Mouse (Mus musculus) limb, embryonic 13.5 days (tissue): ENCODE data around the gene Rgs6. TPM values are rescaled to one million over a fixed set of nuclear protein-coding genes. Genes with fewer than 3 reads are reported as not detected.

Experiments
- ATAC-seq: fragments of 200-750 bp; cut with Nextera tagmentation; 2 replicates; pipeline ENCODE4 v1.8.0; 2017; ENCODE audit warnings: low read depth, moderate number of reproducible peaks, moderate TSS enrichment; ENCODE audit not compliant: low FRiP score
- H3K27ac ChIP-seq: fragments of 300-500 bp; sonication (generic); 2 replicates; pipeline ENCODE4 v1.5.1; 2015; ENCODE audit warnings: inconsistent platforms, mild to moderate bottlenecking, moderate library complexity
- H3K27me3 ChIP-seq: fragments of 300-500 bp; sonication (generic); 2 replicates; pipeline ENCODE4 v1.6.1; 2015; ENCODE audit warnings: mild to moderate bottlenecking, inconsistent platforms
- H3K36me3 ChIP-seq: fragments of 300-500 bp; sonication (generic); 2 replicates; pipeline ENCODE4 v1.6.1; 2015; ENCODE audit warnings: inconsistent platforms, mild to moderate bottlenecking, moderate library complexity
- H3K4me1 ChIP-seq: fragments of 300-500 bp; sonication (generic); 2 replicates; pipeline ENCODE4 v1.6.1; 2015; ENCODE audit warnings: inconsistent platforms
- H3K4me2 ChIP-seq: fragments of 300-500 bp; sonication (generic); replicated peaks from 2 replicates; pipeline ENCODE4 v1.6.1; 2015; ENCODE audit warnings: inconsistent platforms, mild to moderate bottlenecking, moderate library complexity
- H3K4me3 ChIP-seq: fragments of 300-500 bp; sonication (generic); 2 replicates; pipeline ENCODE4 v1.5.1; 2015; ENCODE audit warnings: moderate library complexity, mild to moderate bottlenecking, inconsistent platforms
- H3K9ac ChIP-seq: fragments of 300-500 bp; sonication (generic); 2 replicates; pipeline ENCODE4 v1.6.1; 2015; ENCODE audit warnings: mild to moderate bottlenecking, inconsistent platforms
- H3K9me3 ChIP-seq: fragments of 300-500 bp; sonication (generic); 2 replicates; pipeline ENCODE4 v1.6.1; 2016; ENCODE audit warnings: inconsistent platforms
- WGBS: fragments of 180-500 bp; shearing (Covaris S2); methylation state at CpG from one replicate; pipeline ENCODE4 v1.1.7; 2015; 5-methylcytosine and 5-hydroxymethylcytosine counted together
- polyA plus RNA-seq: library from polyadenylated mRNA; unstranded; fragments of >200 nt; fragmentation: Nextera tagmentation; extraction: Ambion mirVana; gene quantifications from 2 replicates; pipeline ENCODE4 v1.2.1, GENCODE M21; 2015

The Rgs6 gene
- polyA plus RNA-seq, 1 experiment from 2014 or later, result 2.6 TPM

- H3K4me2 ChIP-seq, result no peak overlapping the region
- H3K4me1 ChIP-seq, result peaks cover 3% of the 10 kb centered on the region; the same call in 1 of the 2 replicates
- no peaks in the 10 kb centered on the region for H3K9me3 ChIP-seq
- no peak overlapping the region for H3K27ac ChIP-seq
- H3K27me3 ChIP-seq, result no peaks in the 10 kb centered on the region
- no peak for ATAC-seq
- no peak overlapping the region for H3K9ac ChIP-seq
- no peak overlapping the region for H3K4me3 ChIP-seq
- WGBS, result 89% methylated on average over 8 of the region's 8 CpGs
- H3K36me3 ChIP-seq, result no peaks in the 10 kb centered on the region
Observed at GRCm38 (mm10) chr12:82723017-82723540, 135.0 kb downstream of the Rgs6 start.

- Histone ChIP-seq H3K27me3 (no peaks in the 10 kb centered on the region), H3K4me1 (peaks cover 5% of the 10 kb centered on the region; the same call in 1 of the 2 replicates), H3K4me2 (no peak overlapping the region), H3K9me3 (no peaks in the 10 kb centered on the region), H3K27ac (no peak overlapping the region), H3K36me3 (no peaks in the 10 kb centered on the region), H3K9ac (no peak overlapping the region), H3K4me3 (no peak overlapping the region)
- ATAC-seq, result no peak
- WGBS, result 86% methylated on average over 4 of the region's 4 CpGs
Observed at GRCm38 (mm10) chr12:82726255-82726654, 138.2 kb downstream of the Rgs6 start.

- H3K36me3 ChIP-seq, result no peaks in the 10 kb centered on the region
- no peak overlapping the region for H3K4me3 ChIP-seq
- H3K9me3 ChIP-seq, result no peaks in the 10 kb centered on the region
- peaks cover 5% of the 10 kb centered on the region; the same call in 1 of the 2 replicates for H3K4me1 ChIP-seq
- H3K27me3 ChIP-seq, result no peaks in the 10 kb centered on the region
- 75% methylated on average over 7 of the region's 7 CpGs for whole genome bisulfite sequencing
- no peak overlapping the region for H3K27ac ChIP-seq
- H3K9ac ChIP-seq, result no peak overlapping the region
- no peak for ATAC-seq
- H3K4me2 ChIP-seq, result no peak overlapping the region
Observed at GRCm38 (mm10) chr12:82731587-82731986, 143.5 kb downstream of the Rgs6 start.

GRCm38 (mm10) chr12:82742955-82743354, 154.9 kb downstream of the Rgs6 start:
- Histone ChIP-seq H3K4me1 (0 out of 2 replicates have a peak, but pooled peaks cover 2% of the 10 kb centered on the region), H3K27me3 (no peaks in the 10 kb centered on the region; the same call in 1 of the 2 replicates), H3K4me2 (no peak overlapping the region), H3K9ac (no peak overlapping the region), H3K27ac (no peak overlapping the region), H3K36me3 (no peaks in the 10 kb centered on the region), H3K9me3 (no peaks in the 10 kb centered on the region), H3K4me3 (no peak overlapping the region)
- no peak for ATAC-seq
- 78% methylated on average over 3 of the region's 3 CpGs for WGBS

GRCm38 (mm10) chr12:82744026-82744425, 155.9 kb downstream of the Rgs6 start:
- Histone ChIP-seq H3K4me2 (no peak overlapping the region), H3K9ac (no peak overlapping the region), H3K9me3 (no peaks in the 10 kb centered on the region), H3K36me3 (no peaks in the 10 kb centered on the region), H3K4me1 (0 out of 2 replicates have a peak, but pooled peaks cover 2% of the 10 kb centered on the region), H3K27me3 (no peaks in the 10 kb centered on the region; the same call in 1 of the 2 replicates), H3K4me3 (no peak overlapping the region), H3K27ac (no peak overlapping the region)
- 74% methylated on average over 3 of the region's 3 CpGs for WGBS
- ATAC-seq, result no peak

- Histone ChIP-seq H3K4me1 (0 out of 2 replicates have a peak, but pooled peaks cover 2% of the 10 kb centered on the region), H3K4me3 (no peak overlapping the region), H3K4me2 (no peak overlapping the region), H3K36me3 (no peaks in the 10 kb centered on the region), H3K27me3 (no peaks in the 10 kb centered on the region; the same call in 1 of the 2 replicates), H3K9me3 (no peaks in the 10 kb centered on the region), H3K9ac (no peak overlapping the region), H3K27ac (no peak overlapping the region)
- ATAC-seq, result no peak
- 64% methylated on average over 3 of the region's 3 CpGs for WGBS
Observed at GRCm38 (mm10) chr12:82744826-82745225, 156.7 kb downstream of the Rgs6 start.

- Histone ChIP-seq H3K27ac (no peak overlapping the region), H3K4me2 (no peak overlapping the region), H3K27me3 (no peaks in the 10 kb centered on the region; the same call in 1 of the 2 replicates), H3K4me1 (0 out of 2 replicates have a peak, but pooled peaks cover 2% of the 10 kb centered on the region), H3K9me3 (no peaks in the 10 kb centered on the region), H3K9ac (no peak overlapping the region), H3K4me3 (no peak overlapping the region), H3K36me3 (no peaks in the 10 kb centered on the region)
- 81% methylated on average over 4 of the region's 4 CpGs for WGBS
- no peak for ATAC-seq
Observed at GRCm38 (mm10) chr12:82747099-82747498, 159.0 kb downstream of the Rgs6 start.

GRCm38 (mm10) chr12:82751846-82752245, 163.8 kb downstream of the Rgs6 start:
- Histone ChIP-seq H3K27ac (no peak overlapping the region), H3K27me3 (no peaks in the 10 kb centered on the region), H3K9me3 (no peaks in the 10 kb centered on the region), H3K4me3 (no peak overlapping the region), H3K4me2 (no peak overlapping the region), H3K4me1 (no peaks in the 10 kb centered on the region), H3K9ac (no peak overlapping the region), H3K36me3 (no peaks in the 10 kb centered on the region)
- 75% methylated on average over 2 of the region's 2 CpGs for WGBS
- no peak for ATAC-seq

GRCm38 (mm10) chr12:82754501-82754900, 166.4 kb downstream of the Rgs6 start:
- Histone ChIP-seq H3K27me3 (no peaks in the 10 kb centered on the region), H3K4me3 (no peak overlapping the region), H3K36me3 (no peaks in the 10 kb centered on the region), H3K27ac (no peak overlapping the region), H3K4me1 (no peaks in the 10 kb centered on the region), H3K9ac (no peak overlapping the region), H3K4me2 (no peak overlapping the region), H3K9me3 (no peaks in the 10 kb centered on the region)
- 24% methylated on average over 3 of the region's 3 CpGs for WGBS
- ATAC-seq, result no peak

- H3K36me3 ChIP-seq, result no peaks in the 10 kb centered on the region
- no peak overlapping the region for H3K9ac ChIP-seq
- no peaks in the 10 kb centered on the region for H3K9me3 ChIP-seq
- ATAC-seq, result no peak
- no peaks in the 10 kb centered on the region for H3K4me1 ChIP-seq
- H3K27me3 ChIP-seq, result no peaks in the 10 kb centered on the region
- H3K4me3 ChIP-seq, result no peak overlapping the region
- no peak overlapping the region for H3K4me2 ChIP-seq
- no peak overlapping the region for H3K27ac ChIP-seq
- 75% methylated on average over 6 of the region's 6 CpGs for WGBS
Observed at GRCm38 (mm10) chr12:82756756-82757155, 168.7 kb downstream of the Rgs6 start.

- H3K4me1 ChIP-seq, result no peaks in the 10 kb centered on the region
- H3K9me3 ChIP-seq, result no peaks in the 10 kb centered on the region
- H3K36me3 ChIP-seq, result no peaks in the 10 kb centered on the region
- WGBS, result 68% methylated on average over 1 of the region's 1 CpGs
- no peak for ATAC-seq
- H3K27me3 ChIP-seq, result no peaks in the 10 kb centered on the region
- no peak overlapping the region for H3K27ac ChIP-seq
- H3K4me3 ChIP-seq, result no peak overlapping the region
- H3K9ac ChIP-seq, result no peak overlapping the region
- H3K4me2 ChIP-seq, result no peak overlapping the region
Observed at GRCm38 (mm10) chr12:82757367-82757766, 169.3 kb downstream of the Rgs6 start.

- no peaks in the 10 kb centered on the region for H3K4me1 ChIP-seq
- no peak overlapping the region for H3K9ac ChIP-seq
- H3K4me2 ChIP-seq, result no peak overlapping the region
- no peaks in the 10 kb centered on the region for H3K27me3 ChIP-seq
- 92% methylated on average over 2 of the region's 2 CpGs for WGBS
- no peaks in the 10 kb centered on the region for H3K9me3 ChIP-seq
- H3K36me3 ChIP-seq, result no peaks in the 10 kb centered on the region
- no peak overlapping the region for H3K4me3 ChIP-seq
- no peak for ATAC-seq
- H3K27ac ChIP-seq, result no peak overlapping the region
Observed at GRCm38 (mm10) chr12:82762046-82762445, 174.0 kb downstream of the Rgs6 start.

GRCm38 (mm10) chr12:82768726-82769125, 180.6 kb downstream of the Rgs6 start:
- no peaks in the 10 kb centered on the region for H3K4me1 ChIP-seq
- no peak for ATAC-seq
- H3K27me3 ChIP-seq, result no peaks in the 10 kb centered on the region
- no peak overlapping the region for H3K4me3 ChIP-seq
- H3K9ac ChIP-seq, result no peak overlapping the region
- H3K4me2 ChIP-seq, result no peak overlapping the region
- WGBS, result 80% methylated on average over 3 of the region's 3 CpGs
- H3K9me3 ChIP-seq, result no peaks in the 10 kb centered on the region
- no peaks in the 10 kb centered on the region for H3K36me3 ChIP-seq
- H3K27ac ChIP-seq, result no peak overlapping the region
